In genomic region chr12:8351025-8351903, GRCm38 (mm10) we compare ENCODE assay signal across 9 mouse cellular contexts. TPM values are rescaled to one million over a fixed set of nuclear protein-coding genes. Genes with fewer than 3 reads are reported as not detected.
A peak's percentile ranks its signal among the peaks of the same experiment; 100 is the strongest.
DNase-seq lines count a peak whose midpoint lies in the region; ATAC-seq lines count a peak whose summit lies in the region.
"Had no signal": no experiment of that assay in that cellular context is flagged by ENCODE, and none has a peak within 500 bp of the region (broad histone marks: within the 10 kb centered on the region; RNA-seq: fewer than 3 reads in every experiment).

No protein-coding gene starts in this region.

- H3K4me2 ChIP-seq in heart, embryonic 16.5 days (ENCODE audit: low read depth, low read length), result no peak overlapping the region
- no peak overlapping the region for H3K4me2 ChIP-seq in liver, embryonic 13.5 days
- H3K4me2 ChIP-seq: embryonic facial prominence, embryonic 12.5 days had no signal

- WGBS in heart, embryonic 16.5 days, result 30% methylated on average over 4 of the region's 4 CpGs
- 20% methylated on average over 4 of the region's 4 CpGs for WGBS in liver, embryonic 13.5 days (ENCODE audit: insufficient replicate concordance)

- H3K4me1 ChIP-seq in heart, embryonic 16.5 days (ENCODE audit: control insufficient read depth, insufficient read depth, low read length), result peaks cover 9% of the 10 kb centered on the region
- peaks cover 14% of the 10 kb centered on the region; the same call in 1 of the 2 replicates for H3K4me1 ChIP-seq in liver, embryonic 13.5 days (replicated peaks)

- H3K9ac ChIP-seq in heart, embryonic 16.5 days (ENCODE audit: low read length), result no peak overlapping the region
- H3K9ac ChIP-seq in liver, embryonic 13.5 days, result no peak overlapping the region
- H3K9ac ChIP-seq: embryonic facial prominence, embryonic 12.5 days had no signal

- peak; percentile 55 for DNase-seq in T-cell, adult 2 months (ENCODE audit: low spot score)
- no peak for DNase-seq in liver, embryonic 13.5 days
- no peak for DNase-seq in urinary bladder, postnatal 10 days (ENCODE audit: low spot score)
- no peak for DNase-seq in layer of hippocampus, postnatal 36 days
- DNase-seq in yolk sac, embryonic 10.5 days (ENCODE audit: low spot score), result no peak

- H3K27me3 ChIP-seq in heart, embryonic 16.5 days (ENCODE audit: control insufficient read depth, insufficient read depth, low read length), result no peaks in the 10 kb centered on the region
- H3K27me3 ChIP-seq in liver, embryonic 13.5 days, result no peaks in the 10 kb centered on the region
- H3K27me3 ChIP-seq: embryonic facial prominence, embryonic 12.5 days had no signal

- H3K4me3 ChIP-seq in heart, embryonic 16.5 days (ENCODE audit: low read length), result no peak overlapping the region
- no peak overlapping the region for H3K4me3 ChIP-seq in liver, embryonic 13.5 days (replicated peaks)
- H3K4me3 ChIP-seq: embryonic facial prominence, embryonic 12.5 days; myocyte had no signal

- H3K36me3 ChIP-seq in heart, embryonic 16.5 days (ENCODE audit: control insufficient read depth, insufficient read depth), result no peaks in the 10 kb centered on the region
- no peaks in the 10 kb centered on the region for H3K36me3 ChIP-seq in liver, embryonic 13.5 days
- H3K36me3 ChIP-seq: embryonic facial prominence, embryonic 12.5 days had no signal

- H3K9me3 ChIP-seq in heart, embryonic 16.5 days (replicated peaks; ENCODE audit: control insufficient read depth, low read length), result peaks cover 3% of the 10 kb centered on the region
- no peaks in the 10 kb centered on the region for H3K9me3 ChIP-seq in liver, embryonic 13.5 days (replicated peaks)
- H3K9me3 ChIP-seq: embryonic facial prominence, embryonic 12.5 days had no signal

- H3K27ac ChIP-seq in heart, embryonic 16.5 days (ENCODE audit: low read length), result peak overlapping the region; percentile 65
- H3K27ac ChIP-seq in liver, embryonic 13.5 days, result no peak overlapping the region; the same call in 1 of the 2 replicates
- H3K27ac ChIP-seq: embryonic facial prominence, embryonic 12.5 days had no signal

- ATAC-seq in CD4-positive, CD25-positive, alpha-beta regulatory T cell, adult 4 months, result peak; percentile 92
- ATAC-seq in heart, embryonic 16.5 days (replicated peaks; ENCODE audit: extremely low read depth, insufficient read depth, low FRiP score), result peak; percentile 62; the same call in 1 of the 2 replicates
- peak; percentile 29; the same call in 1 of the 2 replicates for ATAC-seq in liver, embryonic 13.5 days (ENCODE audit: low read depth)

RNA-seq across cellular contexts. Expression of gene Hs1bp3, which starts 38.0 kb away (rescaled TPM):
- polyA plus RNA-seq in CD4-positive, CD25-positive, alpha-beta regulatory T cell, adult 4 months (2017; shearing (Covaris generic)), result 10 to 100 TPM in 1 of 2 experiments, 1 to 10 TPM in 1; 5.6 to 13.0 TPM
- 15.1 and 16.5 TPM in 2 replicates for polyA plus RNA-seq in heart, embryonic 16.5 days (2015; fragmentation: Nextera tagmentation; extraction: Ambion mirVana)
- polyA plus RNA-seq in liver, embryonic 13.5 days (2015; fragmentation: Nextera tagmentation; extraction: Ambion mirVana), result 3.7 and 4.1 TPM in 2 replicates
- 10 to 100 TPM; 12.7 to 16.9 TPM for total RNA-seq in layer of hippocampus, postnatal 36 days (2021)

RNA-seq across cellular contexts. Expression of gene Gdf7, which starts 49.5 kb away (rescaled TPM):
- not detected for polyA plus RNA-seq in CD4-positive, CD25-positive, alpha-beta regulatory T cell, adult 4 months (2017; shearing (Covaris generic))
- polyA plus RNA-seq in heart, embryonic 16.5 days (2015; fragmentation: Nextera tagmentation; extraction: Ambion mirVana), result not detected in 2 replicates
- not detected in 2 replicates for polyA plus RNA-seq in liver, embryonic 13.5 days (2015; fragmentation: Nextera tagmentation; extraction: Ambion mirVana)
- under 1 TPM in 1 of 2 experiments, not detected in 1; 0.25 TPM for total RNA-seq in layer of hippocampus, postnatal 36 days (2021)

Comparison
In these comparisons a context has a peak if more than half of its experiments do, and no peak if none do; other contexts are left out.
1. ATAC-seq: peak in every context shown above with its lines; median percentile 92 in CD4-positive, CD25-positive, alpha-beta regulatory T cell, adult 4 months; 62 in heart, embryonic 16.5 days; 29 in liver, embryonic 13.5 days.